Mouse (Mus musculus) spleen, adult 2 months (tissue): ENCODE data around the gene 4930432M17Rik. TPM values are rescaled to one million over a fixed set of nuclear protein-coding genes. Genes with fewer than 3 reads are reported as not detected.

Experiments used
- DNase-seq, 2 experiments: peaks; one replicate each; pipeline versions ENCODE4 v3.0.0 to v3.0.0-alpha.2; 2012 to 2021; ENCODE audit warnings: low spot score in 2 of 2, low read depth in 1 of 2
- H3K27ac ChIP-seq: fragments of 200-500 bp; 2 replicates; pipeline ENCODE4 v1.5.1; 2012; ENCODE audit warnings: low read length, inconsistent platforms; ENCODE audit not compliant: insufficient read depth
- H3K27me3 ChIP-seq: fragments of 200-500 bp; 2 replicates; pipeline ENCODE4 v1.6.1; 2012; ENCODE audit warnings: mild to moderate bottlenecking, moderate library complexity, low read length, inconsistent platforms; ENCODE audit not compliant: control insufficient read depth, insufficient read depth
- H3K36me3 ChIP-seq: fragments of 200-500 bp; 2 replicates; pipeline ENCODE4 v1.6.1; 2012; ENCODE audit warnings: mild to moderate bottlenecking, low read length, inconsistent platforms; ENCODE audit not compliant: control insufficient read depth, insufficient read depth
- H3K4me1 ChIP-seq: fragments of 200-500 bp; 2 replicates; pipeline ENCODE4 v1.6.1; 2011; ENCODE audit warnings: inconsistent platforms; ENCODE audit not compliant: control insufficient read depth, insufficient read depth, insufficient read length
- H3K4me3 ChIP-seq: fragments of 200-500 bp; 2 replicates; pipeline ENCODE4 v1.5.1; 2011; ENCODE audit warnings: mild to moderate bottlenecking, inconsistent platforms; ENCODE audit not compliant: insufficient read depth, insufficient read length; ENCODE audit errors: extremely low read depth
- CTCF ChIP-seq: fragments of 200-500 bp; IDR thresholded peaks from 2 replicates; pipeline ENCODE4 v1.5.1; 2011; ENCODE audit warnings: mild to moderate bottlenecking, inconsistent platforms; ENCODE audit not compliant: insufficient read depth, insufficient read length, insufficient replicate concordance; ENCODE audit errors: extremely low read depth
- POLR2A ChIP-seq: fragments of 200-500 bp; IDR thresholded peaks from 2 replicates; pipeline ENCODE4 v1.6.1; 2011; ENCODE audit warnings: low read depth, low read length, inconsistent platforms
- WGBS: fragments of 180-500 bp; shearing (Covaris S2); methylation state at CpG from one replicate; pipeline ENCODE4 v1.1.7; 2018; 5-methylcytosine and 5-hydroxymethylcytosine counted together
- polyA plus RNA-seq: library from polyadenylated mRNA; depleted of rRNA; stranded (reverse); fragments of >200 nt; gene quantifications from 2 replicates; pipeline ENCODE4 v1.2.3, GENCODE M21; 2012

Gene 4930432M17Rik
- polyA plus RNA-seq, 1 experiment = not detected

DNA sequence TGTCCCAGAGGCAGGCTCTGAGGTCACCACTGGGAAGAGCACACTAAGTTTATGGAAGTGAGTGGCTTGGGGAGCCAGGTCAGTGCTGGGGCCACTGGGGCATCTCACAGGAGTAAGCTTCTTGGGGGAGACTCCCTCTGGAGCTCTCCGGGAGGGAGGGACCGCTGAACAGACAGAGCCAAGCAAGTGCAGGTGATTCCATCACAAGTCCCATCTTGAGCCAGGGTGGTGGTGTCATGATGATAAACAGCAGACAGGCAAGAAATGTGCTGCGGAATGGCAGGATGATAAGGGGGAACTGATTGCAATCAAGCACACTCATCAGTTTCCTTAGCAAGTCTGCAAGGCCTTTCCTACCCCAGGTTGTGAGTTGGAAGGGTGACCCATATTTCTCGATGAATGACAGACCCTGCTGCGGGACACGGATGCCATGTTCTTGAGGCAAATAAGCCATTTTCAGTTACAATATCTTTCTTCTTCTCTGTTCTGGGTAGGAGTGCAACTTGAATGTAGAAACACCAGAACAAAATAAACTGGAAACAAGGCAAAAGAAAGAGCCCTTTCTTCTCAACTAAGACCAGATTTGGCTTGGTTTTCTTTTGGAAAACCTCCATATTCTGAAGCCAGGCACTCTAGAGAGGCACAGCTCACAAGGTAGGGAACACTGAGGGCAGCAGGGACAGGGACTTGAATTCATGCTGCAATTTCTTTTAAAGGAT is 45.3 kb downstream of the 4930432M17Rik start:
- Histone ChIP-seq H3K36me3 (no peaks in the 10 kb centered on the region), H3K4me3 (no peak overlapping the region), H3K4me1 (no peaks in the 10 kb centered on the region), H3K27ac (no peak overlapping the region), H3K27me3 (no peaks in the 10 kb centered on the region)
- WGBS = 66% methylated on average over 6 of the region's 6 CpGs
- DNase-seq = no peak
- TF ChIP-seq CTCF (no peak), POLR2A (no peak)

DNA sequence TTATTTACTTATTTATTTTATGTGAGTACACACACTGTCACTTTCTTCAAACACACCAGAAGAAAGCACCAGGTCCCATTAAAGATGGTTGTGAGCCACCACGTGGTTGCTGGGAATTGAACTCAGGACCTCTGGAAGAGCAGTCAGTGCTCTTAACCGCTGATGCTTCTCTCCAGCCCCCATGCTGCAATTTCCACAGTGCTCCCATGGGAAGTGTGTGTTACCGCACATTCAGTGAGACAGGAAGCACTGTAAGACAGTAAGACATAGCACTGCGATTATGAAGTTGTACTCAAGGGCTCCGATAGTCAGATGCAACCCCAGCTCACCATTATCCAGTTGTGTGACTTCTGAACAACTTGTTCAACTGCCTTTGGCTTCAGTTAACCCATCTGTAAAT is 45.9 kb downstream of the 4930432M17Rik start:
- Histone ChIP-seq H3K4me3 (no peak overlapping the region), H3K27ac (no peak overlapping the region), H3K4me1 (peaks cover 2% of the 10 kb centered on the region; the same call in 1 of the 2 replicates), H3K27me3 (no peaks in the 10 kb centered on the region; the same call in 1 of the 2 replicates), H3K36me3 (no peaks in the 10 kb centered on the region)
- no peak for DNase-seq
- TF ChIP-seq POLR2A = no peak
- TF ChIP-seq CTCF = no peak
- 75% methylated on average over 5 of the region's 5 CpGs for WGBS

DNA sequence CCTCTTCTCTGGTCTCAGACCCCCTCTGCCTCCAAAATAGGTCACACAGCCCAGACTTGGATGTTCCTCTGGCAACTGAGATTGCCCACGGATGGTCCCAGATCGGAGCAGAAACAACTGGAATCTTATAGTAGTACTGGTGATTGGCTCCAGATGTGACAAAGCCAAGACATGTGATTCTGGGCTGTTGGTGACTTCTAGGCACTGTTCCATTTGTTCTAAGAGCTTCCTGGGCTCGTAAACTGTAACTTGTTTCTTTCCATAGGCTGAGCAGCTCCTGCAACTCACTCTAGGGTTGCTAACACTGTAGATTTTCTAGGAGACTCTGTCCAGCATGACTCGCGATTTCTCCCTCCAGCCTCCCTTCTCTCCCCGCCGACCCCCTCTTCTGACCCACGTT is 48.1 kb downstream of the 4930432M17Rik start:
- Histone ChIP-seq H3K4me3 (no peak overlapping the region), H3K36me3 (no peaks in the 10 kb centered on the region), H3K4me1 (peaks cover 8% of the 10 kb centered on the region), H3K27me3 (peaks cover 7% of the 10 kb centered on the region), H3K27ac (no peak overlapping the region)
- 90% methylated on average over 8 of the region's 8 CpGs for WGBS
- TF ChIP-seq CTCF (no peak), POLR2A (no peak)
- no peak for DNase-seq

- Histone ChIP-seq H3K27me3 (peaks cover 9% of the 10 kb centered on the region), H3K27ac (no peak overlapping the region)
- 92% methylated on average over 3 of the region's 3 CpGs for WGBS
Observed at GRCm38 (mm10) chr3:121719701-121720100, 49.1 kb downstream of the 4930432M17Rik start.

GRCm38 (mm10) chr3:121720801-121721690 is 50.5 kb downstream of the 4930432M17Rik start:
- H3K4me3 ChIP-seq = no peak overlapping the region; the same call in 1 of the 2 replicates
- peaks cover 9% of the 10 kb centered on the region for H3K27me3 ChIP-seq
- TF ChIP-seq CTCF (no peak), POLR2A (no peak)
- H3K36me3 ChIP-seq = no peaks in the 10 kb centered on the region
- H3K4me1 ChIP-seq = peaks cover 8% of the 10 kb centered on the region
- no peak overlapping the region for H3K27ac ChIP-seq
- no peak for DNase-seq
- WGBS = 24% methylated on average over 14 of the region's 14 CpGs

More at GRCm38 (mm10) chr3:121719701-121720100, 49.1 kb downstream of the 4930432M17Rik start:
- Histone ChIP-seq H3K36me3 (no peaks in the 10 kb centered on the region), H3K4me3 (no peak overlapping the region), H3K4me1 (peaks cover 8% of the 10 kb centered on the region)
- DNase-seq = no peak
- TF ChIP-seq CTCF = no peak
- no peak for TF ChIP-seq POLR2A

DNA sequence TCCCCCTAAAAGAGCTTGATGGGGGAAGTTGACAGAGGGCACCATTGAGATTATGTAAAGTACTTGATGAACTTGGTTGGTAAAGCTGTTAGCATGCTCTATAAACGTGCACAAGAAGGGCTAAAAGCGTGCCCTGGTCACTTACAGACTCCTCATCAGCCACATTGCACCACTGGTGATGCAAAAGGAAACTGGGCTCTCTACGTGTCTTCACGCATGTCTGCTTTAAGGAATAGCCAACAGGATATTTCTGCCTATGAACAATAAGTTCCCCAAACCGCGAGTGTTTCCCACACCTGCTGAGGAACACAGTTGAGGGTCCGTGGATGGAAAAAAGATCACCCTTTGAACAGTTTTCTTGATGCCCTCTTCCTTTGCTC is 51.1 kb downstream of the 4930432M17Rik start:
- Histone ChIP-seq H3K4me3 (no peak overlapping the region), H3K4me1 (peaks cover 8% of the 10 kb centered on the region), H3K36me3 (no peaks in the 10 kb centered on the region), H3K27ac (no peak overlapping the region), H3K27me3 (peaks cover 9% of the 10 kb centered on the region)
- WGBS = 12% methylated on average over 7 of the region's 7 CpGs
- no peak for DNase-seq
- TF ChIP-seq CTCF (no peak), POLR2A (no peak)
